ENCODE assay signal across 14 mouse cellular contexts in genomic region chr8:87064250-87064747, GRCm38 (mm10).
A peak's percentile ranks its signal among the peaks of the same experiment; 100 is the strongest.
DNase-seq lines count a peak whose midpoint lies in the region; ATAC-seq lines count a peak whose summit lies in the region.
"Had no signal": no experiment of that assay in that cellular context is flagged by ENCODE, and none has a peak within 500 bp of the region (broad histone marks: within the 10 kb centered on the region; RNA-seq: fewer than 3 reads in every experiment).

No protein-coding gene starts in this region.

- H3K9me3 ChIP-seq in neural tube, embryonic 11.5 days (ENCODE audit: control insufficient read depth, low read length): no peaks in the 10 kb centered on the region
- no peaks in the 10 kb centered on the region for H3K9me3 ChIP-seq in forebrain, embryonic 14.5 days (replicated peaks; ENCODE audit: control insufficient read depth, low read length)
- H3K9me3 ChIP-seq: stomach, embryonic 15.5 days had no signal

- ATAC-seq in neural tube, embryonic 11.5 days (ENCODE audit: insufficient read depth, low FRiP score, low TSS enrichment): no peak
- ATAC-seq in forebrain, embryonic 14.5 days: peak; percentile 87
- ATAC-seq: liver, embryonic 12.5 days had no signal

- H3K36me3 ChIP-seq in neural tube, embryonic 11.5 days (ENCODE audit: control insufficient read depth, insufficient read depth, low read length): no peaks in the 10 kb centered on the region
- H3K36me3 ChIP-seq in forebrain, embryonic 14.5 days (ENCODE audit: control insufficient read depth, insufficient read depth, low read length): no peaks in the 10 kb centered on the region
- H3K36me3 ChIP-seq: embryonic facial prominence, embryonic 12.5 days; liver, embryonic 12.5 days; stomach, embryonic 15.5 days had no signal

- H3K27ac ChIP-seq in neural tube, embryonic 11.5 days (ENCODE audit: low read depth, low read length): peak overlapping the region; percentile 47; the same call in 1 of the 2 replicates
- H3K27ac ChIP-seq in forebrain, embryonic 14.5 days (ENCODE audit: low read depth, low read length): no peak overlapping the region
- H3K27ac ChIP-seq: embryonic facial prominence, embryonic 12.5 days; heart, adult 2 months; liver, embryonic 12.5 days; stomach, embryonic 15.5 days had no signal

- H3K4me1 ChIP-seq in neural tube, embryonic 11.5 days (ENCODE audit: control insufficient read depth, insufficient read depth, low read length): no peaks in the 10 kb centered on the region
- peaks cover 2% of the 10 kb centered on the region; the same call in 1 of the 2 replicates for H3K4me1 ChIP-seq in forebrain, embryonic 14.5 days (ENCODE audit: control insufficient read depth, insufficient read depth, low read length)
- H3K4me1 ChIP-seq: embryonic facial prominence, embryonic 12.5 days; liver, embryonic 12.5 days; stomach, embryonic 15.5 days had no signal

- H3K4me3 ChIP-seq in neural tube, embryonic 11.5 days (ENCODE audit: low read depth, low read length): no peak overlapping the region
- H3K4me3 ChIP-seq in forebrain, embryonic 14.5 days (ENCODE audit: low read depth, low read length): no peak overlapping the region
- H3K4me3 ChIP-seq: embryonic facial prominence, embryonic 12.5 days; heart, adult 2 months; liver, embryonic 12.5 days; stomach, embryonic 15.5 days had no signal

- peak overlapping the region; percentile 1; the same call in 1 of the 2 replicates for H3K9ac ChIP-seq in neural tube, embryonic 11.5 days (ENCODE audit: low read length)
- H3K9ac ChIP-seq in forebrain, embryonic 14.5 days (ENCODE audit: low read length): no peak overlapping the region
- H3K9ac ChIP-seq: embryonic facial prominence, embryonic 12.5 days; liver, embryonic 12.5 days; stomach, embryonic 15.5 days had no signal

- WGBS in neural tube, embryonic 11.5 days: 65% methylated on average over 12 of the region's 12 CpGs
- 3% methylated on average over 12 of the region's 12 CpGs for WGBS in forebrain, embryonic 14.5 days

- DNase-seq in neural tube, embryonic 11.5 days (ENCODE audit: low spot score): peak; percentile 19
- DNase-seq in neural tube, embryonic 10.5 days (ENCODE audit: extremely low spot score, low spot score): no peak
- peak; percentile 87 for DNase-seq in forebrain, embryonic 14.5 days (ENCODE audit: low spot score)
- DNase-seq in layer of hippocampus, postnatal 10 days (ENCODE audit: low spot score in 2 of 2): peak; percentile 49 to 60
- peak; percentile 69 for DNase-seq in retina, postnatal 1 day
- no peak for DNase-seq in ovary, postnatal 10 days (ENCODE audit: low spot score)
- no peak for DNase-seq in kidney, postnatal 25 days
- DNase-seq in adrenal gland, adult 18-20 months (ENCODE audit: low spot score in 2 of 2): no peak
- DNase-seq: heart, adult 2 months; kidney, adult 8-10 months had no signal

- H3K27me3 ChIP-seq in neural tube, embryonic 11.5 days (ENCODE audit: control insufficient read depth, insufficient read depth, low read length): no peaks in the 10 kb centered on the region
- no peaks in the 10 kb centered on the region for H3K27me3 ChIP-seq in forebrain, embryonic 14.5 days (replicated peaks; ENCODE audit: control insufficient read depth, insufficient read depth, low read length)
- H3K27me3 ChIP-seq: CH12.LX; embryonic facial prominence, embryonic 12.5 days; liver, embryonic 12.5 days; stomach, embryonic 15.5 days had no signal

- H3K4me2 ChIP-seq in neural tube, embryonic 11.5 days (ENCODE audit: low read depth): no peak overlapping the region
- no peak overlapping the region; the same call in 1 of the 2 replicates for H3K4me2 ChIP-seq in forebrain, embryonic 14.5 days (ENCODE audit: low read length)
- H3K4me2 ChIP-seq: embryonic facial prominence, embryonic 12.5 days; liver, embryonic 12.5 days; stomach, embryonic 15.5 days had no signal

Comparison
In these comparisons a context has a peak if more than half of its experiments do, and no peak if none do; other contexts are left out.
1. DNase-seq: peak in neural tube, embryonic 11.5 days (single experiment), forebrain, embryonic 14.5 days (single experiment), layer of hippocampus, postnatal 10 days (2 of 2) and retina, postnatal 1 day (single experiment); none in neural tube, embryonic 10.5 days (single experiment), ovary, postnatal 10 days (single experiment), kidney, postnatal 25 days (0 of 2) and adrenal gland, adult 18-20 months (0 of 2).